Mouse (Mus musculus) heart, adult 9 months (tissue): Measurements from ENCODE around the gene Olfr1358.
"Not testable (repeated sequence)": the region's sequence is repeated elsewhere in the genome, so short reads cannot be mapped to it uniquely, and the experiment has no call there.

Experiments used
- DNase-seq, 2 experiments: peaks; one replicate each; pipeline ENCODE4 v3.0.0; 2022; ENCODE audit warnings: low spot score in 2 of 2

The Olfr1358 gene

GRCm38 (mm10) chr10:78517128-78517527, at the start of gene Olfr1358:
Gene Olfr1358 (plus strand): TSS chr10:78517428.
- DNase-seq: no peak

GRCm38 (mm10) chr10:78467761-78468310, 49.4 kb upstream of the Olfr1358 start:
- no peak for DNase-seq

DNA sequence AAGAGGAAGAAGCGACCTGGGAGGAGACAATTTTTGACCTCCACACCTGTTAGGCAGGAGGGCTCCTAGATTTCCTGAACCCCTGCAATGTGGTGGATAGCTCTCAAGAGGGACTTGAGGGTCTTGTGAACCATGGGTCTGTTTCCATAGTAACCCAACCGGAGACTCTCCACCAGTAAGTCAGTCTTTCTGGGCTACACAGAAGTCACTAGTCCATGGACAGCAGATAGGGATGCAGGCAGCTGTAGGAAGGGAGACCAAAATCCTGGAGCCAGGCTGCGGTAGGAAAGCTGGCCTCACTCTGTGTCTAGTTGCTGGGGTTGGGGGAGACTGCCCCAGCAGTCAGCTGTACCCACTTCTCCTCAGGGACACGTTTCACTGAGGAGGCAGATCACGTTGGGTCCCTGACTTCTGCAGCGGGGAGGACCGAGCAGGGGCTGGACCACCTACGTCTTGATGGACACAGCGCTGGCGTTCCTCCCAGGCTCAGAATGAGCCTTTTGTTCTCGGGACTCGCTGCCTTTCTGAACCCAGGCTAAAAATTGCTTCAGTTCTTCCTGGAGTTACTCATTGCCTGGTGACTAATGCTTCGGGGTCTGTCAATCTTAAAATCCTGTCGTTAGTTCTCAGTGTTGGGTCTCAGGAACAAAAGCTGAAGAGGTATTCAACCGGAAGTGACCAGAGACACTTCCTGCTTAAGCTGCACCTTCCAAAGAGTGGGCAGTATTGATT, 46.5 kb upstream of the Olfr1358 start:
- no peak for DNase-seq

DNA sequence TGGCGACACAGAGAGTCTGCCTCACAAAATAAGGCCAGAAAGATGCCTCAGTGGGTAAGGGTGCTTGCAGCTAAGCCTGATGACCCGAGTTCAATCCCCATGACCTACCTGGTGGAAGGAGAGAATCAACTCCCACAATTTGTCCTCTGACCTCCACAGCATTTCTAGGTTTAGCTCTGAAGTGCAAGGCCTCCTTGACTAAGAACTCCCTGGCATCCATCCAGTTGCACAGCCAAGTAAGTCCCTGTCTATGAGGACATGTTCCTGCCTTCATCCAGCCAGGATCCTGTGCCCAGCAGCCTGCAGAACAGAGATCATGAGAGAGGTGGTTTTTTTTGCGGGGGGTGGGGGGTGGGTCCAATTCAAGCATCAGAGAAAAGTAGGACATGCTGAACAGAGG, 45.2 kb upstream of the Olfr1358 start:
- no peak for DNase-seq

DNA sequence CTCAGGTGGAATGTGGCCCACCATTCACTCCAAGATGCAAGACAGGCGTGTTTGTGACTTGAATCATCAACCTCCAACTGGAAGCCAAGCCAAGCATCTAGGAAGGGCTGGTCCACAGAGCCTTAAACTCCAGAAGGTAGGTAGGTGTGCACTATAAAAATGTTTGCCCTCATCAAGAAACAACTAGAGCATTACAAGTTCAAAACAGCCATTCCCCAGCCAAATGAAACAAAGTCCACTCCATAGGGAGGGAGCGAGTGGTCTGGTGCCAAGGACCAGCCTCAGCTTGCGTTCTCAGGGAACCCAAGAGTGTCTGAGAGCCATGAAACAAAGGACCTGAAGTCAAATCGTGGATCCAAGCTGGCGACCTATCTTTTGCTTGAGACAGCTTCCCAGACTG, 43.8 kb upstream of the Olfr1358 start:
- DNase-seq: no peak

DNA sequence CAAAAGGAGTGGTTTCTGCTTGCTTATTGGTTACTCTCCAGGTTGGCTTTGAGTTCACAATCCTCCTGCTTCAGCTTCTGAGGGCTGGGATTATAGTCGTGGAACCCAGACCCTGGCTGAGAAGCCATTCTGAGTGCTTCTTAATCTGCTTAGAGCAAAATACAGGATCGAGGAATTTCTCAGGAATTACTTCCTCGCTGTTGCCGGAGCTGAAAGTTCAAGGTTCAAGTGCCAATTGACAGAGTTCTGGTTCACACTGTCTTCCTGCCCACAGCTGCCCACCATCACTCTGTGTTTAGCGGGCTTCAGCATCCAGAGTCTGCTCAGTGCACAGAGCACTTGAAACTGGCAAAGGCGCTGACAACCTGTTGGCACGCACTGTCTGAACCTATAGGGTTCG, 42.5 kb upstream of the Olfr1358 start:
- no peak for DNase-seq

- DNase-seq: no peak
Observed at GRCm38 (mm10) chr10:78476821-78477220, 40.4 kb upstream of the Olfr1358 start.

GRCm38 (mm10) chr10:78480954-78481927, 36.0 kb upstream of the Olfr1358 start:
- DNase-seq: no peak

- DNase-seq: no peak
Observed at GRCm38 (mm10) chr10:78481928-78482499, 35.2 kb upstream of the Olfr1358 start.

DNA sequence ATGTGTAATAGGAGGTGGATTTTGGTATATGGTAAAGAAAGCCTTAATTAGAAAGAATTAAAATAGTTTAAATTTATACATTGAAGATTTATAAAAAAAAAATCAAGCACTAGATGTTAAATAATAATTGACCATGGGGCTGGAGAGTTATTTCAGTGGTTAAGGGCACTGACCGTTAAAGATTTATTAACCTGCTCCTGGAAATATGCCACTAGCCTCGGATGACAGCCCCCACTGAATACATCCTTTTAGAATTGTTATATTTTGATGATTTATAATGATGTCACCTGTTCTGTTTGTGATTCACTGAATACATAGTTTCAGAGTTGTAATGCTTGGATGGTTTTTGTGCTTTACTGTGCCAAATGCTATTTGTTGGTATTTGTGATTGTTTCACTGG, 31.9 kb upstream of the Olfr1358 start:
- not testable (repeated sequence) for DNase-seq

DNA sequence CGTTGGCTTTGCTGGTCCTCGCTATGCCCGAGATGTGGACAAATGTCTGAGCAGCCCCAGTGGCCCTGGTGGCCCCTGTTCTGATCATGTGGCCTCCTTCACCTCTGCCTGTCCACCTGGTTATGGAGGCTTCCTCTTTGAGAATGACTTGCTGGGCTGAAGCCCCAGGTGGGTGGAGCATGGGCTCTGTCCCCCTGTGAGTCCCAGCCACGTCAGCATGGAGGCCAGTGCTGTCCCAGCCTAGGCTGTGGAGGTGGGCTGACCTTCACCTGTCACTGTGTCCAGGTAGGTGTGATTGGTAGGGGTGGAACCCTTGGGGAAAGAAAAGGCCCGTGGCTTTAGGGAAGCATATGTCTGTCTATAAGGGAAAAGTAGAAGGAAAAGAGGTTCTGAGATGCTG, 30.4 kb upstream of the Olfr1358 start:
- no peak for DNase-seq

DNA sequence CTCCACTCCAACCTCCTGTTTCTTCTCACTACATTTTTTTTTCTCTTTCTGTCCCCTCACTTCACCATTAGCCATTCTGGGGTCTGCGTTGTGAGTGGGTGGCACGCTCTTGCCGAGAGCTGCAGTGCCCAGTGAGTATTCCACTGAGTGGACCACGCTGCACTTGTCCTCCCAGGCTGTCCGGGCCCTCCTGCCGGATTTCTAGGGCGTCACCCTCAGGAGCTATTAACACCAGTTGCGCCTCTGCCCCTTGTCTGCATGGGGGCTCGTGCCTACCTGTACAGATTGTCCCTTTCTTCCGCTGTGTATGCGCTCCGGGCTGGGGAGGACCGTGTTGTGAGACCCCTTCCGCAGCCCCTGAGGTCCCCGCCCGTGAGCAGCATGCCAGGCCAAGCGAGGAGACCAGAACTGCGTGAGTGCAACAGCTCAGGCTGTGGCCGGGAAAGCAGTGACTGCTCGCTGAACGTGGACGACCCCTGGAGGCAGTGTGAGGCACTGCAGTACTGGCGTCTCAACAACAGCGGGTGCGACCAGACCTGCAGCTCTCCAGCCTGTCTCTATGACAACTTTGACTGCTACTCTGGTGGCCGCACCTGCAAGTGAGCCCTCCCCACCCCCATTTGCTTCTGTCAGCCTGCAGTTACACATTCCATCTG, 29.7 kb upstream of the Olfr1358 start:
- DNase-seq: peak; percentile 59 to 70

GRCm38 (mm10) chr10:78502986-78503733, 14.1 kb upstream of the Olfr1358 start:
- no peak for DNase-seq

- DNase-seq: no peak
Observed at GRCm38 (mm10) chr10:78519792-78520191, 2.6 kb downstream of the Olfr1358 start.

- DNase-seq: no peak
Observed at GRCm38 (mm10) chr10:78520260-78521005, 3.2 kb downstream of the Olfr1358 start.

DNA sequence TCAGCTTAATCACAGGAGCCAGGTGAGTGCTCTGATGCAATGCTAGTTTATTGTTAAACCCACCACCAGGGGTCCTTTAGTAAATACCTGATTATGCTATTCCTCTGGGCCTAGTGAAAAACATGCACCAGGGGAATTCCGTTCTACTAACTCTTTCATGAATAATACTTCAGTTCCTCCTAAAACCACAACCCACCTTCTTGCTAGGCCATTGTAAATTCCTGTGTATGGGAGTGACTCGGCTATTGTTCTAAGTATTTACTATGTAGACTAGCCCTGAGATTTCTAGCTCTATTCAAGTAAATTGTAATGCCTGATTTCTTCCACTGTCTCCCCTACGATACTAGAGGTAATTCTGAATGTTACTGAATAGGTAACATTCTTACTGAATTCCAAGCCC, 7.8 kb downstream of the Olfr1358 start:
- DNase-seq: not testable (repeated sequence)

- DNase-seq: no peak
Observed at GRCm38 (mm10) chr10:78525511-78525910, 8.3 kb downstream of the Olfr1358 start.

DNA sequence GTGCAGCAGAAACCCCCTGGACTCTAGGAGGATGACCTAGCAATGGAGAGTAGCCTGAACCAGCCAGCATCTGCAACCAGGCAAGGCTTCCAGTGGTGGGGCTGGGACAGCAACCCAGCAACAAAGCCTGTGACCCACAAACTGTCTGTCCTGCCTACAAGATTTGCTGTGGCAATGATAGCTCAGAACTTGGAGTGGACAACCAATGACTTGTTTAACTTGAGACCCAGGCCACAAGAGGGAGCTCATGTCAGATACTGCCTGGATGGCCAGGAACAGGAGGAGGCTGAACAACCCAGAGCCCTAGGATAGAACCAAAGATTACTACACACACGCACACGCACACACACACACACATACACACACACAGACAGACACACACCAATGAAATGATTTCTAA, 23.7 kb downstream of the Olfr1358 start:
- DNase-seq: peak in 1 of 2 experiments; percentile 3

GRCm38 (mm10) chr10:78565070-78565469, 47.8 kb downstream of the Olfr1358 start:
- DNase-seq: no peak

GRCm38 (mm10) chr10:78569191-78569590, 52.0 kb downstream of the Olfr1358 start:
- DNase-seq: no peak
